Mouse (Mus musculus) ES-Bruce4 (cell line): ENCODE results near the gene Sf3b1.

Source experiments
- CTCF ChIP-seq: IDR thresholded peaks from one replicate; pipeline ENCODE4 v1.8.1; 2011; ENCODE audit warnings: low read depth, low read length
- EP300 ChIP-seq: IDR thresholded peaks from 2 replicates; pipeline ENCODE4 v1.6.1; 2011; ENCODE audit warnings: low read depth, low read length; ENCODE audit not compliant: insufficient read depth

GRCm38 (mm10) chr1:54965159-54965995, 61.9 kb downstream of the Sf3b1 start:
- TF ChIP-seq CTCF (no peak), EP300 (no peak)
